Mouse (Mus musculus) ES-E14 (cell line): ENCODE results near the gene Cmtm5. TPM values are rescaled to one million over a fixed set of nuclear protein-coding genes. Genes with fewer than 3 reads are reported as not detected.

Source experiments
- DNase-seq: peaks from one replicate; pipeline ENCODE4 v3.0.0-alpha.2; 2013; ENCODE audit warnings: low read depth, low spot score
- H3K27ac ChIP-seq: 2 replicates; pipeline ENCODE4 v1.5.1; 2012; ENCODE audit warnings: low read depth, mild to moderate bottlenecking, low read length, moderate library complexity, mixed read lengths; ENCODE audit not compliant: poor library complexity, insufficient read depth, severe bottlenecking
- H3K36me3 ChIP-seq: 2 replicates; pipeline ENCODE4 v1.6.1; 2012; ENCODE audit warnings: mild to moderate bottlenecking, low read length, moderate library complexity, mixed read lengths; ENCODE audit not compliant: control insufficient read depth, poor library complexity, insufficient read depth, severe bottlenecking
- H3K4me1 ChIP-seq, 2 experiments: fragments of 150-350 bp in 1 of 2; sonication (generic) in 1 of 2; 2 replicates each; pipeline ENCODE4 v1.6.1; 2012; ENCODE audit warnings: low read length in 2 of 2, mild to moderate bottlenecking in 1 of 2, mixed read lengths in 1 of 2; ENCODE audit not compliant: control insufficient read depth in 2 of 2, insufficient read depth in 2 of 2, poor library complexity in 1 of 2
- H3K4me3 ChIP-seq, 2 experiments: fragments of 150-350 bp in 1 of 2; sonication (generic) in 1 of 2; 2 replicates each; pipeline ENCODE4 v1.5.1; 2012; ENCODE audit warnings: low read length in 2 of 2, low read depth in 1 of 2, mild to moderate bottlenecking in 1 of 2, mixed read lengths in 1 of 2; ENCODE audit not compliant: insufficient read depth in 1 of 2, poor library complexity in 1 of 2, severe bottlenecking in 1 of 2
- H3K9ac ChIP-seq: 2 replicates; pipeline ENCODE4 v1.6.1; 2012; ENCODE audit warnings: low read depth, mild to moderate bottlenecking, low read length, mixed read lengths; ENCODE audit not compliant: poor library complexity, insufficient read depth, severe bottlenecking
- H3K9me3 ChIP-seq: fragments of 150-350 bp; sonication (generic); 2 replicates; pipeline ENCODE4 v1.6.1; 2012; ENCODE audit warnings: low read depth, mild to moderate bottlenecking, low read length; ENCODE audit not compliant: control insufficient read depth, insufficient read depth
- CHD2 ChIP-seq: IDR thresholded peaks from 2 replicates; pipeline ENCODE4 v1.6.1; 2014; ENCODE audit warnings: mild to moderate bottlenecking, low read depth, low read length, inconsistent platforms
- HCFC1 ChIP-seq: IDR thresholded peaks from 2 replicates; pipeline ENCODE4 v1.6.1; 2012; ENCODE audit warnings: low read length, inconsistent platforms, borderline replicate concordance; ENCODE audit not compliant: insufficient read depth
- MAFK ChIP-seq: IDR thresholded peaks from 2 replicates; pipeline ENCODE4 v1.6.1; 2014; ENCODE audit warnings: mild to moderate bottlenecking, low read depth, low read length, inconsistent platforms; ENCODE audit not compliant: insufficient read depth
- ZC3H11A ChIP-seq: IDR thresholded peaks from 2 replicates; pipeline ENCODE4 v1.6.1; 2012; ENCODE audit warnings: low read depth, mild to moderate bottlenecking, inconsistent platforms, low read length, borderline replicate concordance
- ZNF384 ChIP-seq: IDR thresholded peaks from 2 replicates; pipeline ENCODE4 v1.6.1; 2012; ENCODE audit warnings: low read depth, low read length, inconsistent platforms
- in situ Hi-C, 2 experiments: fragments of 600-800 bp; cut with MboI; formaldehyde crosslinking; loops; one replicate each; pipeline ENCODE4 v1.15.1; 2025; ENCODE audit warnings: low sequenced_read_pairs in 2 of 2, inconsistent platforms in 1 of 2; ENCODE audit not compliant: unreplicated experiment in 2 of 2
- total RNA-seq: library from RNA; depleted of rRNA; stranded (reverse); fragments of 300-350 nt; gene quantifications from 2 replicates; pipeline ENCODE4 v1.2.3, GENCODE M21; 2012

Cmtm5 gene
- total RNA-seq, 1 experiment, result not detected

GRCm38 (mm10) chr14:54962714-54963113 lies 26.7 kb downstream of the Cmtm5 start:
- H3K9ac ChIP-seq, result no peak overlapping the region
- H3K27ac ChIP-seq, result no peak overlapping the region
- in situ Hi-C loops, result no loop called here

GRCm38 (mm10) chr14:54963727-54964126 lies 27.7 kb downstream of the Cmtm5 start:
- in situ Hi-C loops, result no loop called here
- Histone ChIP-seq H3K4me1 (no peaks in the 10 kb centered on the region), H3K4me3 (no peak overlapping the region), H3K27ac (no peak overlapping the region), H3K36me3 (no peaks in the 10 kb centered on the region), H3K9ac (no peak overlapping the region), H3K9me3 (no peaks in the 10 kb centered on the region)
- DNase-seq, result no peak
- TF ChIP-seq MAFK (no peak), CHD2 (no peak), HCFC1 (no peak), ZNF384 (no peak), ZC3H11A (no peak)

More at GRCm38 (mm10) chr14:54962714-54963113, 26.7 kb downstream of the Cmtm5 start:
- Histone ChIP-seq H3K9me3 (no peaks in the 10 kb centered on the region), H3K4me3 (no peak overlapping the region), H3K4me1 (no peaks in the 10 kb centered on the region), H3K36me3 (no peaks in the 10 kb centered on the region)
- DNase-seq, result no peak
- TF ChIP-seq CHD2 (no peak), ZNF384 (no peak), ZC3H11A (no peak), MAFK (no peak), HCFC1 (no peak)

GRCm38 (mm10) chr14:54965044-54965443 lies 29.0 kb downstream of the Cmtm5 start:
- no peak overlapping the region for H3K27ac ChIP-seq
- no peaks in the 10 kb centered on the region for H3K4me1 ChIP-seq
- no peaks in the 10 kb centered on the region for H3K36me3 ChIP-seq
- H3K9ac ChIP-seq, result no peak overlapping the region
- H3K4me3 ChIP-seq, result no peak overlapping the region
- in situ Hi-C loops, result no loop called here
- DNase-seq, result no peak
- H3K9me3 ChIP-seq, result no peaks in the 10 kb centered on the region
- TF ChIP-seq CHD2, result no peak
- TF ChIP-seq ZNF384, result no peak
- no peak for TF ChIP-seq ZC3H11A
- no peak for TF ChIP-seq MAFK
- no peak for TF ChIP-seq HCFC1

- TF ChIP-seq ZC3H11A, result no peak
- no peak for TF ChIP-seq MAFK
- TF ChIP-seq CHD2, result no peak
- TF ChIP-seq ZNF384, result no peak
- TF ChIP-seq HCFC1, result no peak
- H3K27ac ChIP-seq, result no peak overlapping the region
Observed at GRCm38 (mm10) chr14:54965631-54966030, 29.6 kb downstream of the Cmtm5 start.

More at GRCm38 (mm10) chr14:54965631-54966030, 29.6 kb downstream of the Cmtm5 start:
- Histone ChIP-seq H3K4me3 (no peak overlapping the region), H3K36me3 (no peaks in the 10 kb centered on the region), H3K4me1 (no peaks in the 10 kb centered on the region), H3K9ac (no peak overlapping the region), H3K9me3 (no peaks in the 10 kb centered on the region)
- no peak for DNase-seq
- in situ Hi-C loops, result no loop called here
